Mouse (Mus musculus) small intestine, adult 2 months (tissue): Measurements from ENCODE around the gene Ntpcr.

Experiments used
- CTCF ChIP-seq: fragments of 200-500 bp; IDR thresholded peaks from 2 replicates; pipeline ENCODE4 v1.5.1; 2012; ENCODE audit warnings: low read depth, mild to moderate bottlenecking, control low read depth, inconsistent platforms, low read length, moderate library complexity, mixed read lengths; ENCODE audit not compliant: insufficient replicate concordance, insufficient read length; ENCODE audit errors: extremely low read depth
- POLR2A ChIP-seq: fragments of 200-500 bp; IDR thresholded peaks from 2 replicates; pipeline ENCODE4 v1.6.1; 2012; ENCODE audit warnings: low read depth, mild to moderate bottlenecking, control low read depth, inconsistent platforms, low read length, moderate library complexity

DNA sequence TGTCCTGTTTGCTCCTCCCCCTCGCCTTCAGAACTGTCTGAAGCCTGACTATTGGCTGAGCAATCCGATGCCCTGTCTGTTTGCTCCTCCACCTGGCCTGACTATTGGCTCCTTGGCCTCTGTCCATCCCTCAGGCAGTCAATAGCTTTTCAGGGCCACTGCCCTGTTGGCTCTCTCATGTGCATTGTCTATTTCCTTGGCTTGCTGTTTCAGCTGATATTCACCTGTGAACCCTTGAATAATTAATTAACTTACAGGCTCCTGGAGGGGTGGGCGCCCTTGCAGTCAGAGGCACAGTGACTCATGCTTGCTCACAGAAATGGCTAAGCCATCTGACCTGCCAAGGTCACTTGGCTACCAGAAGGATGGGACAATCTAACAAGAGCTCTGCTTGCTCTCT, 52.4 kb downstream of the Ntpcr start:
- TF ChIP-seq CTCF (no peak), POLR2A (no peak)
